Mouse (Mus musculus) olfactory bulb, adult 2 months (tissue): Measurements from ENCODE around the gene Abhd6.

Experiments
- CTCF ChIP-seq: fragments of 200-500 bp; IDR thresholded peaks from 2 replicates; pipeline ENCODE4 v1.5.1; 2012; ENCODE audit warnings: low read depth, mild to moderate bottlenecking, low read length, moderate library complexity; ENCODE audit not compliant: insufficient read depth
- POLR2A ChIP-seq: fragments of 200-500 bp; IDR thresholded peaks from 2 replicates; pipeline ENCODE4 v1.6.1; 2012; ENCODE audit warnings: mild to moderate bottlenecking, low read depth, low read length, moderate library complexity; ENCODE audit not compliant: insufficient read depth

DNA sequence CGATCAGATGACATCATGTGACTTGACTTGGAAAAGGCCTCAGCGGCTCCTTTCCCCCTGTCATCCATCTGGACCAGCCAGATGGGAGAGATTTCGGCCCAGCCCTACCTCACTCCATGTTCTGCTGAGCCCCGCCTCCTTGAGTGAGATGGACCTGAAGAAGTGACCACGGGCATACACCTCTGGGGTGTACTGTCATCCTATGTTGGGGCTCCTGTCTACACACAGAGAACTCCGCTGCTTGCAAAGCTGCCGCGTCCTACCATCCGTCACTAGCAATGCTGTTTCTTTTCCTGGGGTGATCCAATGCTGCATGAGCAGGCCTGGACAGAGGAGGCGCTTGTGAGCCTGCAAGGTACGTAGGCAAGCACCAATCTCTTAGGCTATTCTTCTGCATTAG is 42.1 kb upstream of the Abhd6 start:
- no peak for TF ChIP-seq POLR2A
- TF ChIP-seq CTCF, result no peak
